Mouse (Mus musculus): ENCODE results near the gene Wsb2.

DNA sequence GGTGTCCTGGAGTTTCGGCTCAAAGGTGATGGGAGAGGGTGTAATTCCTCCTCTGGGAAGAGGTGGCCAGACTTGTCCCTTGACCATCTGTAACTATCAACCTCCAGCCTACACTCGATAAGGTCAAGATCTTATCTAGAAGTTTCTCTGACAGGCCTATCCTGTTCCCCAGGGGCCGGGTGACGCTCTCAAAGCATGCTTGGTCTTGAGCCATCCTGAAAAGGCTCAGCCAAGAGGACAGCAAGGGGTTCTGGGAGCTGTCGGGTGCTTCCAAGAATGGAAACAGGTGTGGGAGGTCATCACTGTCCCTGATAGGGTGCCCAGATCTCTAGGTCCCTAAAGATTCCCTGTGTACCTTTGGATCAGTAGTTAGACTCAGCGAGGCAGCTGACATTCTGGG, 52.3 kb downstream of the Wsb2 start:
- TF ChIP-seq CTCF (IDR thresholded peaks at IDR 0.05; ENCODE audit: control insufficient read depth, insufficient read depth, low read length) (no peak), POLR2A (IDR thresholded peaks at IDR 0.05; ENCODE audit: borderline replicate concordance, control insufficient read depth, low read depth, low read length) (no peak)
